Mouse (Mus musculus): ENCODE results near the gene Cend1. TPM values are rescaled to one million over a fixed set of nuclear protein-coding genes. Genes with fewer than 3 reads are reported as not detected.

The Cend1 gene
- total RNA-seq, 2 experiments from 2014 or later = 1.5 to 1.6 TPM

- no peak for DNase-seq
These were observed 38.7 kb downstream of the Cend1 start for GRCm38 (mm10) chr7:141390326-141391259.

- DNase-seq = no peak
These were observed 40.7 kb downstream of the Cend1 start for GRCm38 (mm10) chr7:141388487-141389109.

- no peak for DNase-seq
These were observed 41.3 kb downstream of the Cend1 start for GRCm38 (mm10) chr7:141387807-141388486.

- no peak for DNase-seq
These were observed 48.0 kb downstream of the Cend1 start for GRCm38 (mm10) chr7:141381068-141381835.

GRCm38 (mm10) chr7:141379584-141379983 lies 49.7 kb downstream of the Cend1 start:
- no peak for DNase-seq

Other genes with a start within 250 kb of the Cend1 start
- 100 to 1,000 TPM; 105 to 119 TPM for gene Hras, start 235.5 kb downstream of the Cend1 start, total RNA-seq (2021)
- gene Lrrc56, start 235.3 kb downstream of the Cend1 start, total RNA-seq (2021) = 1 to 10 TPM; 4.3 to 4.5 TPM
- gene Lmntd2, start 215.4 kb downstream of the Cend1 start, total RNA-seq (2021) = not detected
- gene Rassf7, start 213.6 kb downstream of the Cend1 start, total RNA-seq (2021) = 1 to 10 TPM; 4.1 to 6.1 TPM
- 10 to 100 TPM; 44.3 to 52.2 TPM for gene Phrf1, start 200.7 kb downstream of the Cend1 start, total RNA-seq (2021)
- gene Irf7, start 163.0 kb downstream of the Cend1 start, total RNA-seq (2021) = 1 to 10 TPM; 1.3 to 1.4 TPM
- not detected for gene Cdhr5, start 152.7 kb downstream of the Cend1 start, total RNA-seq (2021)
- not detected for gene Sct, start 150.4 kb downstream of the Cend1 start, total RNA-seq (2021)
- gene Drd4, start 137.5 kb downstream of the Cend1 start, total RNA-seq (2021) = not detected
- 10 to 100 TPM; 27.8 to 30.6 TPM for gene Deaf1, start 101.8 kb downstream of the Cend1 start, total RNA-seq (2021)
- 10 to 100 TPM; 15.9 to 16.3 TPM for gene Tmem80, start 101.8 kb downstream of the Cend1 start, total RNA-seq (2021)
- 1 to 10 TPM; 1.9 TPM for gene Eps8l2, start 90.6 kb downstream of the Cend1 start, total RNA-seq (2021)
- gene Taldo1, start 37.3 kb downstream of the Cend1 start, total RNA-seq (2021) = 100 to 1,000 TPM; 126 to 134 TPM
- 10 to 100 TPM; 12.5 to 12.9 TPM for gene Gatd1, start 15.4 kb downstream of the Cend1 start, total RNA-seq (2021)
- gene Slc25a22, start 8.4 kb upstream of the Cend1 start, total RNA-seq (2021) = 10 to 100 TPM; 30.5 to 32.3 TPM
- 1 to 10 TPM; 5.9 to 6.4 TPM for gene Pidd1, start 14.5 kb upstream of the Cend1 start, total RNA-seq (2021)
- gene Rplp2, start 17.9 kb upstream of the Cend1 start, total RNA-seq (2021) = 1,000 to 10,000 TPM; 1,146 to 1,184 TPM
- 100 to 1,000 TPM; 118 to 127 TPM for gene Pnpla2, start 25.7 kb upstream of the Cend1 start, total RNA-seq (2021)
- 10 to 100 TPM; 17.6 to 20.1 TPM for gene Cracr2b, start 31.6 kb upstream of the Cend1 start, total RNA-seq (2021)
- 100 to 1,000 TPM; 229 to 230 TPM for gene Cd151, start 37.9 kb upstream of the Cend1 start, total RNA-seq (2021)
- 10 to 100 TPM; 49.6 to 52.4 TPM for gene Polr2l, start 45.6 kb upstream of the Cend1 start, total RNA-seq (2021)
- 10 to 100 TPM; 37.2 to 38.0 TPM for gene Tspan4, start 45.7 kb upstream of the Cend1 start, total RNA-seq (2021)
- gene Chid1, start 110.4 kb upstream of the Cend1 start, total RNA-seq (2021) = 10 to 100 TPM; 36.5 to 36.6 TPM
- 10 to 100 TPM; 61.1 to 61.4 TPM for gene Ap2a2, start 132.7 kb upstream of the Cend1 start, total RNA-seq (2021)
- gene Muc6, start 225.8 kb upstream of the Cend1 start, total RNA-seq (2021) = not detected